Mouse (Mus musculus) adrenal gland, postnatal 25 days (tissue): ENCODE data around the gene Tgfb2. TPM values are rescaled to one million over a fixed set of nuclear protein-coding genes. Genes with fewer than 3 reads are reported as not detected.
A peak's percentile ranks its signal among the peaks of the same experiment; 100 is the strongest.

Experiments used
- DNase-seq: peaks from one replicate; pipeline ENCODE4 v3.0.0; 2021; ENCODE audit warnings: mixed read lengths
- total RNA-seq: library from RNA; stranded (reverse); gene quantifications from 2 replicates; pipeline ENCODE4 v1.2.3, GENCODE M21; 2021

Tgfb2 gene
- total RNA-seq, 1 experiment from 2014 or later = 2.3 TPM

- DNase-seq = peak; percentile 4
Measured at GRCm38 (mm10) chr1:186656201-186656600, 49.6 kb downstream of the Tgfb2 start.

- no peak for DNase-seq
Measured at GRCm38 (mm10) chr1:186655096-186655495, 50.7 kb downstream of the Tgfb2 start.

GRCm38 (mm10) chr1:186652208-186652607, 53.6 kb downstream of the Tgfb2 start:
- DNase-seq = no peak

DNA sequence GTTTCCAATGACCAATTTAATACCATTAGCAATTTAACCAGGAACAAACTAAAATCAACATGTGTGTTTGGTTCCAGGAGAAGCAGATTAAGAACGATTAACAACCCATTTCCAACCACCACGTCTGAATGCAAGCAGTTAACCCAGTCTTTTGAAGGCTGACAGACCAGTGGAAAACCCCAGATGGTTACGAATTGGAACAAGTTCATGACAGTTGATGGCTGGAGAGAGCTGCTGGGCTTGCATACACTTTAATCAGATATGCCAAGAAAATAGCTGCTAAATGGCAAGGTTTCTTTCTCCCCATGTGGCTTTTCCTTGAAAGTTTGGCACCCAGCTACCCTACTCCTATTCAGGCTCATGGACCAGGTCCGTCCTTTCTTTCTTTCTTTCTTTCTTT, 55.8 kb downstream of the Tgfb2 start:
- DNase-seq = no peak

DNA sequence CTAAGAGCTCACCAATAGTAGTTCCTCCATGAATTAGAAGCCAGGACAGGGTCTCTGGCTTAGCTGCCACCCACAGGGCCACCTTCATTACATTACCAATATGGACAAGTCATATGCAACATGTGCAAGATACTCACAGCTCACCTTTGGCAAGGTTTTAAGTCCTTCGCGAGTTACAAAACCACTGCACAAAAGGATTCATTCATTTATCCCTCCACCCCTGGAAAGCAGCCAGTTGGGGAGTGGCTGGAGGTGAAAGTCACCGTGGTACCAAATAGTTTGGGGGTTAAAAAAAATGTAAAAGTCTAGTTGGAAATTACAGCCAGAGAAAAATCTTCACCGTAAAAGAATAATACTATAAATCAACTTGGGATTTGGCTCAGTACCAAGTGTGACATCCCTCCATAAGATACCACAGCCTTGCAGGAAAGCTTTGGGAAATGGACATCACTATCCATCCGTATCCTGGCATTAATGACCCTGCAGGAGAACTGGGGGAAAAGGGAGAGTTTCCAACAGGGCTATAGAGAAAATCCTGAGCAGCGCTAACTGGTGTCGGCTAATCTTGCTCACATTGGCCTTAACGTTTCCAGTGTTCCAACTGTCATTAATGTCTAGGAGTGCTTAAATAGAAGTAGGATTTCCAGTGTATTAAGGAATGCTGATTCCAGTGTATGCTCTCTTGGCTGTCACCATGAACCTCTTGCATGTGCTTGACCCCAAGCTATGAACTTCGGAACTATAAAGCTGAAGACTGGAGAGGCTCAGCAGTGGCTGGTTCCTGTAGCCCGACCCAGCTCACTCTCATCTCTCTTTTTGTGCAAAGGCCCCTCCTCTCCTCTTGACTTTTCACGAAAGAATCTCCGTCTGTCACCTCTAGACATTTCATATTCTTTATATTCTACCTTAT, 68.2 kb downstream of the Tgfb2 start:
- DNase-seq = no peak

GRCm38 (mm10) chr1:186635045-186635444, 70.7 kb downstream of the Tgfb2 start:
- no peak for DNase-seq

DNA sequence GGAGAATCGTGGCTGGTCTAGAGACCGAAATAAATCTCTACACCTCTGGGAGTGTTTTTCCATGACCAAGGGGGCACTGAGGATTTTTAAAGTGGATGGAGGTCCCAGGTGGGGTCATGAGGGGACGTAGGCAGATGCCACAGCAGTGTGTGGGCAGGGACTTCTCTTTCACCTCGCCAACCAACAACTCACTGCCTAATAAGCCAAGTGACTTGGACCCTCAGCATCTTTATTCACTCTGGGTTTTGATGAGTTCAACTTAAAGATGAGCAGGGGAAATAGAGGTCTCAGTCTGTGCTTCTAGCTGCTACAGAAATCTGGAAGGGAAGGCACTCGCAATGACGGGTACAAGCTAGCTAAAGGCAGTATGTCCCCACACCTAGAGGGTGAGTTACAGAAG, 74.3 kb downstream of the Tgfb2 start:
- DNase-seq = no peak

DNA sequence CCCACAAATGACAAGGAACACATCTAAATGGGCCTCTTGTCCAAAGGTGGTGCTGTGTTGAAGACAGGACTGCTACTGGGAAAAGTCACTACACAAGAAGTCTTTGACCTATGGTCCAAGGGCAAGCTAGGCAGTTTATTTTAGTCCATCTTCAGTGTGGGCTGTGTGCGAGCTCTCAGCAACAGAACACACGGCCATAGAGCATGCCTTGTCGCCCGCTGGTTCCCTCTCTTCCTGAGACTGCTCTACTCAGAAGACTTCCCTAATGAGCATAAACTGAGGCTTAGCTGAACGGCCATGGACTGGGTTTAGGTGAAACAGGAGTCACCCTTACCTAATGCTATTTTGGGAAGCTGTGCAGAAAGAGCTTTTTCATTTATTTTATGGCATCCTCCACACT, 74.8 kb downstream of the Tgfb2 start:
- DNase-seq = no peak

- DNase-seq = peak; percentile 83
Measured at GRCm38 (mm10) chr1:186627451-186627995, 78.3 kb downstream of the Tgfb2 start.

GRCm38 (mm10) chr1:186624474-186624873, 81.3 kb downstream of the Tgfb2 start:
- no peak for DNase-seq

- no peak for DNase-seq
Measured at GRCm38 (mm10) chr1:186621812-186622211, 84.0 kb downstream of the Tgfb2 start.

- no peak for DNase-seq
Measured at GRCm38 (mm10) chr1:186618285-186618684, 87.5 kb downstream of the Tgfb2 start.

- DNase-seq = no peak
Measured at GRCm38 (mm10) chr1:186611371-186611770, 94.4 kb downstream of the Tgfb2 start.

DNA sequence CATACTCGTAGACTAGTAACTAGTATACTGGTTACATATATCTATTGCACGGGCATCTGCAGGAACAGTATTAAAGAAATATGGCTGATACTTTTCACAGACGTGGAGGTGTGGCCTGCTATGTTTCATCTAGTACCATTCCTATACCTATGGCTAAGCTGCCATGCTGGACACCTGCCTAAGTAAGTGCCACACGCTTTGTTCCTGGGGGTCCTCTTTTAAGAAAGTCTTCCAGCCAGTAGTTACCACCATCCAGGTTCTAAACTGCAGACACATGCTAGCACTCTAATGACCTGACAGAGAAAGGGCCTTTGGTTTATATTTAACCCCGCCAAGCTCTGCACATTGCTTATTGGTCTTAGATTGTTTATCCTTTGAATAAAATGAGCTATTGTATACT, 95.3 kb downstream of the Tgfb2 start:
- no peak for DNase-seq

- peak; percentile 4 for DNase-seq
Measured at GRCm38 (mm10) chr1:186609793-186610233, 96.0 kb downstream of the Tgfb2 start.

- DNase-seq = no peak
Measured at GRCm38 (mm10) chr1:186608116-186608515, 97.7 kb downstream of the Tgfb2 start.

DNA sequence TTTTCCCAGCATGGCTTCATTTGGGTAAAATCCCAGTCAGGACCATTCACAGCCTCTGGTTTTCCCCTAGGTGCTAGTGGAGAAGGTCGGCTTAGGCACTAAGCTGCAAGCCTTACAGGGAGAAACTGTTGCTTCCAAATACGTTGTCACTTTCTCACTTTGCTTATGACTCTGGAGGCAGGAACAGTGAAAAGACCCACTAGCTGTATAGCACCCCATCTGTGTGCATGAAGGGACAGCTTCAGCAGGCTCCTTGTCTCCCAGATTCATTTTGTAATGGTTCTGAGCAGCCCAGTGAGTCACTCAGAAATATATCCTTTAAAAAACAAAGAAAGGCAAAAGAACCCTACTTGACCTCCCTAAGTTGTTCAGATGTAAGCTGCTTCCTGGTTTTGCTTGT, 100.2 kb downstream of the Tgfb2 start:
- DNase-seq = no peak

DNA sequence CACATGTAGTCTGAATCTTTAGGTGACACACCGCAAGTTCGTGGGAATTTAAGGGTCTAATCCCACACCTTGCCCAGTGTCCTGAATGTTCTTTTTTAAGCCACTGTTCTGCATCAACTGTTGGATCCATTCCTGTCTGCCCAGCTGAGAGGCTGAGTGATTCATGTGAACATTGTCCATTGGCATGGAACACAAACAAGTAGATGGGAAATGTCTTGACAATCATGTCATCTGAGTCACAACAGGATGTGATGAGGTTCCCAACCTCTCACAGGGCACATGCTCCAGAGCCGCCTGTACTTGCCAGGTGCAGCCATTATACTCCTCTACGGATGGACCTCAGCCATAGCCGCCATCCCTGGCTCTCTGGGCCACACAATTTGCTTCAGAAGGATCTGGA, 101.7 kb downstream of the Tgfb2 start:
- no peak for DNase-seq

DNA sequence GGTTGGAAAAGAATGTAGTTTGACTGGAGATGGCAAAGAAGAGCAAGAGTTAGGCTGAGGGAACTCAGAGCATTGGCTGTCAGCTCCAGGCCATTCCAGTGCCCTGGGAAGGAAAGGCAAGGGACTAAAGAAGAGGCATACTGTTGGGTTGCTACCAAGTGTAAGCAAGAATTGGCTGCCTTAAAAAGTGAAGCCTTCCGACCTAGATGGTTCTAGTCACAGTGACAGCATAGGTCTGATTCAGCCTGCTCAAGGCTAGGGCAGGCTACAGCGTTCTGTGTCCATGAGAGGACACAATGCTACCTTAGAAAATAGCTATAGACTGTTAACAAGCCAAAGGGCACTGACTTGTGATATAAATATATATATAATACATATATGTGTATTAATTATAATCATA, 117.6 kb downstream of the Tgfb2 start:
- peak; percentile 18 for DNase-seq

DNA sequence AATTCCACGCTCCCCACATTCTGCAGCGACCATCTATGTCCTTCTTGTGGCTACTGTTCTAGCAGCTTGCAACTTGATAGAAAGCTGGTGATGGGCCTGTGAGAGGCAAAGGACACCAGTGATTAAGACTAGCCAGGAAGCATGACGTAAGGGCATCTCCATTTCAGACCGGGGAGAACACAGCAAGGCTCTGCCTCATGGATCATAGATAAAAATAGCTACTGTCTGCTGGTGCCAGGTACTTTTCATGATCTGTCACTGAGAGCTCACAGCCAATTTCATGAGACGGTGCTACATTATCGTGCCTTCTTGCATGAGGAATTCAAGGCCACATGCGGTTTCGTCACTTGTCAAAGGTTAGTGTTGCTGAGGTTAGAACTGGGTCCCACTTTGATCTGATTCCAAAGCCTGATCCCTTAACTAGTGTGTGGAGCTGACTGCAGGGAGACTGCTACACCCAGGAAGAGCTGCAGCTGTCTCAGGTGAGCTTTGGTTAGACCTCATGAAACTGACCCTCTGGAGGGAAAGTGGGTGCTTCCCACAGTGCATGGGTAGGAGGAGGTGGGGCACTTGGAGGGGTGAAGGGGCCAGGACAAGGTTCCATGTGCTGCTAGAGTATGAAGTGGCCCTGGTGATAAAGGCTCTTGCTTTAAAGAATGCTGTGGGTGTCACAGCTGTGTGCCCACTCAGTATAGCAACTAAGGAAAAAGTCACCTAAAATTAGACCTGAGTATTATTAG, 118.6 kb downstream of the Tgfb2 start:
- DNase-seq = peak; percentile 24

DNA sequence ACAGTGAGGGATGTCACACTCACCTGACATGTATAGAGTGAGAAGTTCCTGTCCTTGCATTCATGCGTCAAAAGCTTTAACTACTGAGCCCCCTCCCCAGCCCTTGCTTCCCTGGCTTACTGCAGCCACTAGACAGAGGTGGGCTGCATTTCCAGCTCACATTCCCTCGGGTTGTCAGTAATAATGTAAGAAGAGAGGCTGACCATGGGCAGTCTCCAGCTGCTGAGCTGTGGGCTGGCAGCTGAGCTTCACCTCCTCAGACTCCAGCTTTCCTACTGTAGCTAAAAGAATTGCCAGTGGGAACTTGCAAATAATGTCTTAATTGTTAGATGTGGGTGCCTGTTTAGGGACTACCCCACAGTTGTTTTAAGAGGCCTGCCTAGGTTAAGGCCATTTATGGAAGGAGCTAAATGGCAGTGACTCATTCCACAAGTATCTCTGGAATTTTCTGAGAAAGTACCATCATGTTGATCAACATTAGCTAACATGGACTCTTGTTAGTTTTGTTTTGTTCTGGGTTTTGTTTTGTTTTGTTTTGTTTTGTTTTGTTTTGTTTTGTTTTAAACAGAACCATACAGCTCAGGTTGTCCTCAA, 120.1 kb downstream of the Tgfb2 start:
- no peak for DNase-seq

- DNase-seq = no peak
Measured at GRCm38 (mm10) chr1:186583933-186584332, 121.9 kb downstream of the Tgfb2 start.

DNA sequence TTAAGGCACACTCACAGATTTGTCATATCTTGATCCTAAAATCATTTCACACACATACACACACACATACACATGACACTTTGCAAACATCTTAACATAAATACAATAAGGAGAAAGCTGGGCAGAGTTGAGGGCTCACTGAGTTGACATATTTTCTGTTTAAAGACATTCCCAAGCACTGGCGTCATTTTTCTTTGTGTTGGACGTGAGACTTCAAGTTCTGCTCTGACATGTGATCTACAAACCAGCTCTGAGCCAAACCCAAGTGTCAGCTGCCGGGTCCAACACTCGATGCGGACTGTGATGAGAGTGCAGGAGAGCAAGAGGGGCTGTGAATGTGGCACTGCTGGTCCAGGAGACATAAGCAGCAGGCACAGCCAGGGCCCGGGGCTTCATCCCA, 123.7 kb downstream of the Tgfb2 start:
- DNase-seq = no peak
